Mouse (Mus musculus): ENCODE data around the gene Mymx. TPM values are rescaled to one million over a fixed set of nuclear protein-coding genes. Genes with fewer than 3 reads are reported as not detected.

Gene Mymx
- polyA plus RNA-seq, 1 experiment, result 22.6 TPM

DNA sequence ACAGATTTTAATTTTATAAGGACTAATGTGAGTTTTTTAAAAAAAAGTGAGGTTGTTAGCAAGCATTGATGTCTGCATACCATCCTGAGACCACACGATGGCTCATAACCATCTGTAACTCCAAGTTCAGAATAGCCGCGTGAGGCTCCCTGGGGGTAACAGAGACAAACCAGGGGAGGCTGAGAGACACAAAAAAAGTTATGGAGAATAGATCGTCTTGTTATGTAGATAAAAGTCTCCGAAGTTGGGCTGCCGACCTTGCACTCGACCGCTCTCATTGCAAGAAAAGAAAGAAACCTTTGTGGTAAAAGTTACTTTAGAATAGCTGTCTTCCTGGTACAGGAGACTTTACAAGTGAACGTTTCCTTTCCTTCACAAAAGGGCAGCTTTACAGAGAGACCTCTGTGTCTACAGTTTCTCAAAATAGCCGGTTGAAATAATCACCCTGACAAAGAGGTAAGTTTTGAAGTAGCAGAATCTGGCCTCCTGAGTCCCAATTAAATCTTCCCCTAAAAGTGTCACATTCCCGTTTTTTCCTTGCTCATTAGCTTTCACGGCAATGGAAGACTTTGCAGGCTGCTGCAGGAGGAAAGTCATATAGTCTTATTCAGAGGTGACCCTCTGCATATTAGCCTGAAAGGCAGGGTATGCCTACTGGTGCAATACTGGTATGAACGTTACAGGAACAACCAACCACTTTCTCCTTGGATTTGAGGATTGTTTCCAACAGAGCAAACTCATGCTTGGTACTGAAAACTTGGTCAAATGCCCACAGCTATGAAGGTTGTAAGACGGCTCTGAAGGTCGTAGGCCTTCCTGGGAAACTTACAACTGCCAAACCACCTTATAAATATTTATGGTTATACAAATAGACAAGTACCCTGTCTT is 5.3 kb upstream of the Mymx start:
- H3K9ac ChIP-seq (ENCODE audit: low read depth, poor library complexity, severe bottlenecking), result no peak overlapping the region
- TF ChIP-seq POLR2A (IDR thresholded peaks at IDR 0.05; ENCODE audit: insufficient read depth, low read length) (no peak), EP300 (IDR thresholded peaks at IDR 0.05; ENCODE audit: insufficient read depth, low read depth, low read length) (peak; percentile 95), CTCF (IDR thresholded peaks at IDR 0.05; ENCODE audit: low read depth, low read length) (no peak)
- no peaks in the 10 kb centered on the region for H3K9me3 ChIP-seq (replicated peaks; ENCODE audit: control insufficient read depth, insufficient read depth, low read length, poor library complexity, severe bottlenecking)
- H3K27ac ChIP-seq (ENCODE audit: insufficient read depth, low read length), result peak overlapping the region; percentile 100
- H3K27me3 ChIP-seq (ENCODE audit: control insufficient read depth, insufficient read depth, low read length, poor library complexity, severe bottlenecking), result no peaks in the 10 kb centered on the region
- H3K36me3 ChIP-seq (ENCODE audit: control insufficient read depth, insufficient read depth, low read length, poor library complexity, severe bottlenecking), result no peaks in the 10 kb centered on the region
- H3K4me1 ChIP-seq (ENCODE audit: control insufficient read depth, insufficient read depth, low read length), result peaks cover 8% of the 10 kb centered on the region
- H3K4me3 ChIP-seq (ENCODE audit: low read depth, low read length), result no peak overlapping the region

DNA sequence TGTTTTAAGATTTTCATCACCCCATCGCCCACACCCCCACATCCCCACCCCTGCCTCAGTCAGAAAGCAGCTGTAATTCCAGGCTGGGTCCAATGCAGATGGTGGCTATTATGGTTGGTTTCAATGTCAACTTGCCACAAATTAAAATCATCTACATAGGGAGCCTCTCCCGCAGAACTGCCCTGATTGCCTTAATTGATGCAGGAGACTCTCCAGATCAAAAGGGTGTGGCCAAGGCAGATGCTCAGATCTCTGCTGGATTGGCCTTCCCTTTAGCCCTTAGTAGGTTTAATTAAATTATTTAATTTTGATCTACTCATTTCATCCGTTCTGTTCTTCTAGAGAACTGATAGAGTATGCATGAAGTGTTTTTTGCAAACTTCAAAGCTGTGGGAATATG is 1.1 kb upstream of the Mymx start:
- H3K27me3 ChIP-seq (ENCODE audit: control insufficient read depth, insufficient read depth, low read length, poor library complexity, severe bottlenecking), result no peaks in the 10 kb centered on the region
- H3K4me3 ChIP-seq (ENCODE audit: low read depth, low read length), result no peak overlapping the region
- TF ChIP-seq EP300 (IDR thresholded peaks at IDR 0.05; ENCODE audit: insufficient read depth, low read depth, low read length) (no peak), POLR2A (IDR thresholded peaks at IDR 0.05; ENCODE audit: insufficient read depth, low read length) (no peak), CTCF (IDR thresholded peaks at IDR 0.05; ENCODE audit: low read depth, low read length) (no peak)
- no peak overlapping the region for H3K27ac ChIP-seq (ENCODE audit: insufficient read depth, low read length)
- no peaks in the 10 kb centered on the region for H3K9me3 ChIP-seq (replicated peaks; ENCODE audit: control insufficient read depth, insufficient read depth, low read length, poor library complexity, severe bottlenecking)
- peak overlapping the region; percentile 7; the same call in 1 of the 2 replicates for H3K9ac ChIP-seq (ENCODE audit: low read depth, poor library complexity, severe bottlenecking)
- H3K4me1 ChIP-seq (ENCODE audit: control insufficient read depth, insufficient read depth, low read length), result peaks cover 2% of the 10 kb centered on the region
- no peaks in the 10 kb centered on the region for H3K36me3 ChIP-seq (ENCODE audit: control insufficient read depth, insufficient read depth, low read length, poor library complexity, severe bottlenecking)

DNA sequence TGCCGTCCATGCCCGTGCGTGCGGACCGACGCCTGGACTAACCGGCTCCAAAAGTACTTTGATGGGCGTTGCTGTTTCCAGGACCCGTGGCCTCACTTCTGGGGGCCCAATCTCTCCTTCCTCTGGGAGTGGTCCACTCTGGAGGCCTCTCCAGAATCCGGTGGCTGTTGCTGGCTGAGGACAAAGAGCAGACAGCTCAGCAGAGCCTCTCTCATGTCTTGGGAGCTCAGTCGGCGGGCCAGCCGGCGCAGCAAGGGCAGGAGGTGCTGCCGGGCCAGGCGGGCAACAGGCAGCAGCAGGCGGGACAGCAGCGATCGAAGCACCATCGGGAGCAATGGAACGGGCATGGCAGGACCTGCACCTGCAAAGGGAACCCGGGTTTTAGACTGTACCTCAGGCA is 577 bp downstream of the Mymx start:
- H3K9ac ChIP-seq (ENCODE audit: low read depth, poor library complexity, severe bottlenecking), result peak overlapping the region; percentile 76
- H3K36me3 ChIP-seq (ENCODE audit: control insufficient read depth, insufficient read depth, low read length, poor library complexity, severe bottlenecking), result no peaks in the 10 kb centered on the region
- TF ChIP-seq EP300 (IDR thresholded peaks at IDR 0.05; ENCODE audit: insufficient read depth, low read depth, low read length) (no peak), POLR2A (IDR thresholded peaks at IDR 0.05; ENCODE audit: insufficient read depth, low read length) (no peak), CTCF (IDR thresholded peaks at IDR 0.05; ENCODE audit: low read depth, low read length) (no peak)
- peak overlapping the region; percentile 63 for H3K4me3 ChIP-seq (ENCODE audit: low read depth, low read length)
- no peaks in the 10 kb centered on the region for H3K9me3 ChIP-seq (replicated peaks; ENCODE audit: control insufficient read depth, insufficient read depth, low read length, poor library complexity, severe bottlenecking)
- peak overlapping the region; percentile 87 for H3K27ac ChIP-seq (ENCODE audit: insufficient read depth, low read length)
- H3K27me3 ChIP-seq (ENCODE audit: control insufficient read depth, insufficient read depth, low read length, poor library complexity, severe bottlenecking), result no peaks in the 10 kb centered on the region
- H3K4me1 ChIP-seq (ENCODE audit: control insufficient read depth, insufficient read depth, low read length), result peaks cover 2% of the 10 kb centered on the region

DNA sequence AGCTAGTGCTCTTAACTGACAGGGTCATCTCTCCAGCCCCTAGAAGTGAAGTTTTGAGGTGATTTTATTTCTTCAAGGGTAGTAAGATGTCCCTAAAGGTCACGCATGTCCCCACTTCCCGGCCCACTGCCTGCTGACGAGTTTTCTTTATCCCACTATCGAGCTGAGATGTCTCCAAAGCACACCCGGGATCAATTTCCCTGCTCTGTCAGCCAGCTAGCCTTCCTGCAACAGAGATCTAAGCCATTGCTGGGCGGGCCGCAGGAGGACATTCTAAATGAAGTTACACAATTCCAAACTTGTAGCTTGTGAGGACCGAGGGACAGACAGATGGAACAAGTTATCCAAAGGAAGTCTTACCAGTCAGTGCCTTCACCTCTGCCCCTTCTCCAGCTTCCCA is 1.6 kb downstream of the Mymx start:
- Histone ChIP-seq H3K4me1 (ENCODE audit: control insufficient read depth, insufficient read depth, low read length) (peaks cover 2% of the 10 kb centered on the region), H3K9me3 (replicated peaks; ENCODE audit: control insufficient read depth, insufficient read depth, low read length, poor library complexity, severe bottlenecking) (no peaks in the 10 kb centered on the region), H3K27me3 (ENCODE audit: control insufficient read depth, insufficient read depth, low read length, poor library complexity, severe bottlenecking) (no peaks in the 10 kb centered on the region), H3K36me3 (ENCODE audit: control insufficient read depth, insufficient read depth, low read length, poor library complexity, severe bottlenecking) (no peaks in the 10 kb centered on the region), H3K27ac (ENCODE audit: insufficient read depth, low read length) (peak overlapping the region; percentile 87), H3K9ac (ENCODE audit: low read depth, poor library complexity, severe bottlenecking) (peak overlapping the region; percentile 76), H3K4me3 (ENCODE audit: low read depth, low read length) (peak overlapping the region; percentile 63)
- TF ChIP-seq CTCF (IDR thresholded peaks at IDR 0.05; ENCODE audit: low read depth, low read length) (no peak), POLR2A (IDR thresholded peaks at IDR 0.05; ENCODE audit: insufficient read depth, low read length) (no peak)

DNA sequence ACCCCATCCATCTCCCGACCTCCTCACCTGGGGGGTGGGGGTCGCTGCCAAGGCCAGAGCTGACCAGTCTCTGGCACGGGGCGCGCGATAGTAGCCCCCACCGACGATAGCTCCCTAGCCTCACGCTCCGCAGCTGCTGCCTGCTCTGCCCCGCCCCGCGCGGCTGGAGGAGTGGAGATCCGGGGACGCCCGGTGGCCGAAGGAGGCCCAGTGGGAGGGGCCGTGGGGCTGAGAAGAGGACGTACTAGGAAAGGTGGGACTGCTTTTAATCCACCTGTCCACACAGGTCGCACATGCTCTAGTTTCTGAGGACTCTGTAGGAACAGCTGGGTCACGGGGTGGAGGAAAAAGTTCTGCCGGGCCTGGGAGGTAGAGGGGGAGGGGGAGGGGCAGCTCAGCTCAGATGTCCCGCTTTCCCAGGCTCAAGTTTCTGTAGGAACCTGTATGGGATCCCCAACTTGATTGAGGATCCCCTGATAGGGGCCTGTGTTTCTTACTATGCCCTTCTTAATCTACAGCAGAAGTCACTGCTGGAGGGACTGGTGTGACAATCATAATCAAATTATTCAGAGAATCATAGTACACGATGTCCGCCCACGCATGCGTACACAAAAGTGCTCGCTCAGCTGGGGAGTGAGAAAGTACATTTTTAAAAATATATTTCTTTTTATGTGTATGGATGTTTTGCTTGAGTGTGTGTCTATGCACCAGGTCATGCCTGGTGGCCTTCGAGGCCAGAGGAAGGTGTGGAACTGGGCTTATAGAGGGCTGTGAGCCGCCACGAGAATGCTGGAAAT is 2.3 kb downstream of the Mymx start, which contains the start of gene Slc29a1:
Slc29a1 (minus strand) TSS at position 161 of the 797 bp plus-strand sequence.
- no peaks in the 10 kb centered on the region for H3K36me3 ChIP-seq (ENCODE audit: control insufficient read depth, insufficient read depth, low read length, poor library complexity, severe bottlenecking)
- TF ChIP-seq POLR2A (IDR thresholded peaks at IDR 0.05; ENCODE audit: insufficient read depth, low read length) (no peak), CTCF (IDR thresholded peaks at IDR 0.05; ENCODE audit: low read depth, low read length) (no peak), EP300 (IDR thresholded peaks at IDR 0.05; ENCODE audit: insufficient read depth, low read depth, low read length) (no peak)
- peak within 1 kb of the TSS; percentile 87 for H3K27ac ChIP-seq (ENCODE audit: insufficient read depth, low read length)
- no peaks in the 10 kb centered on the region for H3K27me3 ChIP-seq (ENCODE audit: control insufficient read depth, insufficient read depth, low read length, poor library complexity, severe bottlenecking)
- H3K4me1 ChIP-seq (ENCODE audit: control insufficient read depth, insufficient read depth, low read length), result peaks cover 2% of the 10 kb centered on the region
- peak within 1 kb of the TSS; percentile 76 for H3K9ac ChIP-seq (ENCODE audit: low read depth, poor library complexity, severe bottlenecking)
- peak within 1 kb of the TSS; percentile 63 for H3K4me3 ChIP-seq (ENCODE audit: low read depth, low read length)
- no peaks in the 10 kb centered on the region for H3K9me3 ChIP-seq (replicated peaks; ENCODE audit: control insufficient read depth, insufficient read depth, low read length, poor library complexity, severe bottlenecking)
